Mouse (Mus musculus): ENCODE data around the gene Kmt2c.

GRCm38 (mm10) chr5:25254491-25254890 lies 244.1 kb downstream of the Kmt2c start:
- no peak for TF ChIP-seq POLR2A (IDR thresholded peaks at IDR 0.05; ENCODE audit: extremely low read depth, insufficient read depth, low read length)
- TF ChIP-seq CTCF (IDR thresholded peaks at IDR 0.05; ENCODE audit: low read depth, low read length): no peak
